Mouse (Mus musculus) neutrophil, adult 59 days (primary cell): ENCODE data around the gene Nsg1. TPM values are rescaled to one million over a fixed set of nuclear protein-coding genes. Genes with fewer than 3 reads are reported as not detected.

Source experiments
- total RNA-seq, 2 experiments: library from RNA; stranded (reverse); gene quantifications; 1 replicate in 1 of 2; 2 replicates in 1 of 2; pipeline ENCODE4 v1.2.4; 2023

Nsg1 gene
- under 1 TPM in 1 of 2 experiments, not detected in 1; 0.29 TPM for total RNA-seq

GRCm38 (mm10) chr5:38159634-38160413, at the start of gene Nsg1:
TSS of gene Nsg1 (minus strand) at chr5:38159907.

Other genes starting within 250 kb of the Nsg1 start
- 10 to 100 TPM; 26.5 to 28.3 TPM for gene Stx18, start 121.2 kb downstream of the Nsg1 start, total RNA-seq
- gene Zbtb49, start 60.5 kb upstream of the Nsg1 start, total RNA-seq, result 1 to 10 TPM; 7.5 to 9.0 TPM
- gene Lyar, start 60.6 kb upstream of the Nsg1 start, total RNA-seq, result 10 to 100 TPM; 14.7 to 18.1 TPM
- 10 to 100 TPM; 37.3 to 40.7 TPM for gene Tmem128, start 100.3 kb upstream of the Nsg1 start, total RNA-seq
- gene Otop1, start 116.1 kb upstream of the Nsg1 start, total RNA-seq, result not detected
- not detected for gene Drd5, start 159.5 kb upstream of the Nsg1 start, total RNA-seq